Mouse (Mus musculus) retina, postnatal 1 day (tissue): ENCODE results near the gene Hyal1.

Experiments
- DNase-seq: peaks from one replicate; pipeline ENCODE4 v3.0.0-alpha.2; 2012

The Hyal1 gene

GRCm38 (mm10) chr9:107624539-107624938, 47.8 kb downstream of the Hyal1 start:
- no peak for DNase-seq

DNA sequence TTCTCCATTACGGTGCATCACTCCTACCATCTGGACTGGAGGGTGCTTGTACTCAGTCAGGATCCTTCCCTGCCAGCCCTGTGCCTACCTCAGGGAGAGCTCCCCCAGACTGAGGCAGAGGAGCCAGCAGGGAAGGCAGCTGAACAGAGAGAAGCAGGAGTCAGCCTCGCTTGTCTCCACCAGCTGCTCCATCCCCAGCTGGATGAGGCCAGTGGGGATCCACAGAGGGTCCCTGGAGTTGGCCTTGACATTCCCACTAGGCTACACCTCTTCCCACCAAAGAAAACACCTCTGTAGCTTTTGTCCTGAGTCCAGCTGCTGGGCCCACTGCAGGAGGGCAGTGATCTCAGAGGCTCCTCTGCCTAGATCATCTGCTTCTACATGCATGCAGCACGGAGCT, 48.2 kb downstream of the Hyal1 start:
- no peak for DNase-seq

- no peak for DNase-seq
Measured at GRCm38 (mm10) chr9:107625351-107626128, 48.8 kb downstream of the Hyal1 start.

DNA sequence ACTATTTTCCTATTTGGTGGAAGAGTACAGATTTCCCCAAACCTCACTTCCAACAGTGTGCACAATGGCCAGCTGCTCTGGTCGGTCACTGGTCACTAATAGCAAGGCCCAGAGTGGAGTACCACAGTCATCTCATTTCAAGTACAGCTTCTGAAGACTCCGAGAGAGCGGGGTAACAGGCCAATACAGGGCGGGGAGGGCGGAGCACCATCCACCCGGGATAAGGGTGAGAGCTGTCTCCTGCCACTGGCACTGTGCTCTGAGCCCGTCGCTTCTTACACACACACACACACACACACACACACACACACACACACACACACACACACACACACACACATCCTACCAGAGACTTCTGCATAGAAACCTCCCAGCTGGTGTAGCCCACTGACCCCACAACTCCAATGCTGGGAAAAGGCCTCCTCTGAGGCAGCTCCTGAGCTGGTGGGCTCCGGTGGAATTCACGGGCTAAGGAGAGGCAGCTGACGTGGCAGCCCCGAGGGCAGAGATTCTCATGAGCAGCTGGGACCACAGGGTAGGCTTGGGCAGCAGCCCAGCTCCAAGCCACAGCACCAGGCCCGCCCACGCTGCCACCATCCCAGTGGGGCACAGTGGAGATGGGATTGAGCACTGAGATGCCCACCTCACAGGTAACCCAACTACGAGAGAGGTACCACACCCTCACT, 49.6 kb downstream of the Hyal1 start:
- no peak for DNase-seq

DNA sequence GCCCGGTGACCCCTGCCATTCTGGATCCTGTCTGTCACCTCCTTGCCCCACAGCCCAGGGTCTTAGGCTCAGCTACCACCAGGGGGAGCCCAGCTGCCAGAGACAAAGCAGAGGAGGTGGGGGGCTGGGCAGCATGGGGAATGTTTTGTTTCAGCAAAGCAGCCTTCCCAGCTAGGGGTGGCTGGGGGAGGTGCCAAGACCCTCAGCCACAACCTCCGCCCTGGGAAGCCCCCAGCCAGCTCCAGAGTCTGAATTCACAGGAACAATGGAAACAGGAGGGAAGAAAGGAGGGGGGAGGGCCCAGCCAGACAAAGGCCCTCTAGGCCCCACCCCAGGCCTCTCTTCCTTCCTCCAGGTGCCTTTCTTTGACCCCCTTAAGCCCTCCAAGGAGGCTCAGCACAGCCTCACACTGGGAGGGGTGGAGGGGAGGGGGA, 50.1 kb downstream of the Hyal1 start:
- DNase-seq: peak; percentile 96

- no peak for DNase-seq
Measured at GRCm38 (mm10) chr9:107627387-107628255, 50.9 kb downstream of the Hyal1 start.

DNA sequence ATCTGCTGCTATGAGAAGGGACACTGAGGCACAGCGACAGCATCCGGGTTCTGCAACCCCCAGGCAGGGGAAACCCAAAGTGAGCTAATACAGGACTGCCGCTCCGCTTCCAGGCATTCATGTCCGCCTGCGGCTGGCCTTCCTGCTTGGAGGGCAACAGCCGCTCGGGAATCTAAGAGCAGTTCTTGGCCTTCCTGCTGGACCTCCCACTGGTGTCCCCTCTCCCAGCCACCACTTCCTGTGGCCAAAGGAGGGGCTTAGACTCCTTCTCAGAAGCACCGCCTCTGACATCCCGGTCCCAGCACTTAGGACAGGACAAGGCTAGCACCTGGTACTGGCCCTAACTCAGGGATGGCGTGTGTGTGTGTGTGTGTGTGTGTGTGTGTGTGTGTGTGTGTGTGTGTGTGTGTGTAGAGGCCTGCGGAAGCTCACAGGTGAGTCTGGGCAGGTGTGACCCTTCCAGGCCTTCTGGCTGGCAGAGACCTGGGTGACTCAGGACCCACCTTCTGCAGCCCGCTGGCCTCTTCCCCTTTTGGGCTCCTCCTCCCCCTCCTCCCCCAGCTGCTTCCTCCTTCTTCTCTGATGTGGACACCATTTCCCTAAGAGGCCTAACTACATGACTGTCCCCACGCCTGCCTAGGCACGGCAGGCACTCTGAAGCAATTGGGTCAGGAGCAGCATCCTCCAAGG, 52.1 kb downstream of the Hyal1 start:
- DNase-seq: no peak

- DNase-seq: no peak
Measured at GRCm38 (mm10) chr9:107629411-107629730, 52.6 kb downstream of the Hyal1 start.

DNA sequence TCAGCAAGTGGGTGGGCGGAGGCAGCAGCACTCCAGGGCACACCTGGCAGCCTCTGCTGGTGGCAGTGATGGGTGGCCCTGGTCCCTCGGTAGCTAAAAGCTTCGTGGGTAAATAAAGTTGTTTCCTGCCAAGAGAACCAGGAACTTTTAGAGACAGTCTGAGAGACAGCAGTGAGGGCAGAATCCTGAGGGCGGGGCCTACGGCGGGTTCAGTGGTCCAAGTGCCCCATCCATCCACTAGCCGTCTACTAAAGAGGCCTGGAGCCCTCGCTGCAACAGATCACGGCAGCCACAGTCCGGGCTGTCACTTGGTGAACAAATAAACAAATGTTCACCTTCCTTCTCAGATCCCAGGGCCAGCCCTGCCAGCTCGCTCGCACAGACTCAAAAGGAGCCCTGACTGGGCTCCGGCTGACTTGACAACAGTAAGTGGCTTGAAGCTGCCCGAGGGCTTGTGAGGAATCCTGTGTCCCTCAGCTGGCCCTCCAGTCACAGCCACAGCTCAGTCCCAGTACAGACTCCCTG, 53.2 kb downstream of the Hyal1 start:
- peak; percentile 67 for DNase-seq

DNA sequence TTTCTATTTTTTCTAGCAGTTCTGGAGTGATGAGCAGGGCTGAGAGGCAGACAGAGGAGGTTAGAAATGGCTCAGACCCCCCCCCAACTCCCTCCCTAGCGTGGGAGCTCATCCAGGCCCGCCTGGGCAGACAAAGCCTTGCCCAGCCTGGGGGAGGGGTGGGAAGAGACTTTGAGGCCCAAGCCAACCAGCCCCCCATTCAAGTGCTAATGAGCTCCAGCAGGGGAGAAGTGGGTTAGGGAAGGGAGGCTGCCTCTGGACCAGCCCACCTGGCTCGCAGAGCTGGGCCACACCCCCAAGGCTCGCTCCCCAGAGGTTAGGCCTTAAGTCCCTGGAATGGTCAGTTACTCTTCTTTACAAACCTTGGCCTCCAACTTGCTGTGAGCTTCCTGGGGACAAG, 53.8 kb downstream of the Hyal1 start:
- DNase-seq: peak; percentile 93
